Comparison of ENCODE assay signal across 22 mouse cellular contexts in the genomic region with DNA sequence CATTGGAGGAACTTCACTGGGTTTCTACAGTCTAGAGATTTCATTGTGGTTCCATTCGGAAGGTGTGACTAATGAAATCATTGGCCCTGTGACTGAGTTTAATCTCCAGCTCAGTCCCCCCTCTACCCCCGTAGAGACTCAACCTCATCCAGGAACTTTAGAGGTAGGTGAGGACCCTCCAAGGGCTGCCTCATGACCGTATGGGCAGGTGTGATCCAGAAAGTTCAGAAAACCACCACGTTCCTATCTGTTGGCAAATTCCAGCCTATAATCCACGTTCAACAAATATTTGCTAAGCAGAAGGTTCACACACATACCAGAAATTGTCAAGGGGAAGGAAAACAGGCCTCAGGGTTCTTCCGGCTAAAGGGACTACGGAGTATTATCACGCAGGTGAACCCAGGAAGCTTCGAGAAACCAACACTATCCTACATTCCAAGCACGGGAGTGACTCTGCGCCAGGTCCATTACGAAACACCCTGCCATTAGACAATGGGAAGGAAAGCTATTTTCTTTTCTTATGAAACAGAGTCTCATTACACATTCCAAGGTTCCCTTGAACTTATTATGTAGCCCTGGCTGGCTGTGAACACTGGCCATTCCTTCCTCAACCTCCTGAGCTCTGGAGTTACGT. TPM values are rescaled to one million over a fixed set of nuclear protein-coding genes. Genes with fewer than 3 reads are reported as not detected.
DNase-seq lines count a peak whose midpoint lies in the region; ATAC-seq lines count a peak whose summit lies in the region.
"Had no signal": no experiment of that assay in that cellular context is flagged by ENCODE, and none has a peak within 500 bp of the region (broad histone marks: within the 10 kb centered on the region; RNA-seq: fewer than 3 reads in every experiment).

No protein-coding gene starts in this region.

- no peak overlapping the region for H3K4me3 ChIP-seq in intestine, embryonic 15.5 days (replicated peaks)
- H3K4me3 ChIP-seq in lung, embryonic 16.5 days (ENCODE audit: low read length), result no peak overlapping the region
- H3K4me3 ChIP-seq in stomach, embryonic 15.5 days (replicated peaks), result no peak overlapping the region
- H3K4me3 ChIP-seq in heart, embryonic 11.5 days (ENCODE audit: low read depth, low read length), result no peak overlapping the region
- H3K4me3 ChIP-seq: erythroblast, embryonic 14.5 days; hindbrain, embryonic 10.5 days; liver, embryonic 12.5 days; midbrain, embryonic 12.5 days; neural tube, embryonic 12.5 days had no signal

- no peak overlapping the region for H3K9ac ChIP-seq in intestine, embryonic 15.5 days
- H3K9ac ChIP-seq in lung, embryonic 16.5 days (ENCODE audit: low read length), result peak overlapping the region; percentile 39
- no peak overlapping the region for H3K9ac ChIP-seq in stomach, embryonic 15.5 days
- no peak overlapping the region for H3K9ac ChIP-seq in heart, embryonic 11.5 days (ENCODE audit: low read depth, low read length)
- H3K9ac ChIP-seq: liver, embryonic 12.5 days; midbrain, embryonic 12.5 days; neural tube, embryonic 12.5 days had no signal

- ATAC-seq in intestine, embryonic 15.5 days, result peak; percentile 40; the same call in 1 of the 2 replicates
- ATAC-seq in lung, embryonic 16.5 days (ENCODE audit: low read depth), result peak; percentile 64
- peak; percentile 27; the same call in 1 of the 2 replicates for ATAC-seq in stomach, embryonic 15.5 days (ENCODE audit: insufficient read depth, low FRiP score, low read depth)
- no peak for ATAC-seq in heart, embryonic 11.5 days (replicated peaks; ENCODE audit: insufficient number of reproducible peaks, low FRiP score, low TSS enrichment)
- ATAC-seq: activated CD4-positive, CD25-positive, alpha-beta regulatory T cell, adult 4 months; forebrain, embryonic 14.5 days; liver, embryonic 12.5 days had no signal

- H3K4me1 ChIP-seq in intestine, embryonic 15.5 days (replicated peaks), result peaks cover 17% of the 10 kb centered on the region; the same call in 1 of the 2 replicates
- peaks cover 22% of the 10 kb centered on the region for H3K4me1 ChIP-seq in lung, embryonic 16.5 days (replicated peaks; ENCODE audit: control insufficient read depth, insufficient read depth, low read length)
- H3K4me1 ChIP-seq in stomach, embryonic 15.5 days, result peaks cover 17% of the 10 kb centered on the region
- 0 out of 2 replicates have a peak, but pooled peaks cover 3% of the 10 kb centered on the region for H3K4me1 ChIP-seq in heart, embryonic 11.5 days (ENCODE audit: control insufficient read depth, insufficient read depth, low read length)

- H3K27ac ChIP-seq in intestine, embryonic 15.5 days, result peak overlapping the region; percentile 41; the same call in 1 of the 2 replicates
- H3K27ac ChIP-seq in lung, embryonic 16.5 days (ENCODE audit: low read length), result peak overlapping the region; percentile 97
- H3K27ac ChIP-seq in stomach, embryonic 15.5 days, result peak overlapping the region; percentile 32; the same call in 1 of the 2 replicates
- no peak overlapping the region for H3K27ac ChIP-seq in heart, embryonic 11.5 days (ENCODE audit: low read depth, low read length)
- H3K27ac ChIP-seq: hindbrain, embryonic 10.5 days; liver, embryonic 12.5 days; midbrain, embryonic 12.5 days; neural tube, embryonic 12.5 days had no signal

- H3K36me3 ChIP-seq in intestine, embryonic 15.5 days, result no peaks in the 10 kb centered on the region
- H3K36me3 ChIP-seq in lung, embryonic 16.5 days (ENCODE audit: control insufficient read depth, insufficient read depth, low read length), result no peaks in the 10 kb centered on the region
- H3K36me3 ChIP-seq in stomach, embryonic 15.5 days, result no peaks in the 10 kb centered on the region
- no peaks in the 10 kb centered on the region for H3K36me3 ChIP-seq in heart, embryonic 11.5 days (ENCODE audit: control insufficient read depth, insufficient read depth, low read length)
- H3K36me3 ChIP-seq: hindbrain, embryonic 10.5 days; liver, embryonic 12.5 days; midbrain, embryonic 12.5 days; neural tube, embryonic 12.5 days had no signal

- H3K4me2 ChIP-seq in intestine, embryonic 15.5 days (replicated peaks), result no peak overlapping the region; the same call in 1 of the 2 replicates
- H3K4me2 ChIP-seq in lung, embryonic 16.5 days (ENCODE audit: low read depth, low read length), result peak overlapping the region; percentile 14; the same call in 1 of the 2 replicates
- H3K4me2 ChIP-seq in stomach, embryonic 15.5 days, result no peak overlapping the region
- H3K4me2 ChIP-seq in heart, embryonic 11.5 days, result no peak overlapping the region
- H3K4me2 ChIP-seq: liver, embryonic 12.5 days; midbrain, embryonic 12.5 days; neural tube, embryonic 12.5 days had no signal

- no peaks in the 10 kb centered on the region for H3K27me3 ChIP-seq in intestine, embryonic 15.5 days (replicated peaks)
- no peaks in the 10 kb centered on the region for H3K27me3 ChIP-seq in lung, embryonic 16.5 days (ENCODE audit: control insufficient read depth, insufficient read depth, low read depth, low read length)
- H3K27me3 ChIP-seq in stomach, embryonic 15.5 days (replicated peaks), result no peaks in the 10 kb centered on the region
- H3K27me3 ChIP-seq in heart, embryonic 11.5 days (ENCODE audit: control insufficient read depth, insufficient read depth, low read length), result peaks cover 3% of the 10 kb centered on the region; the same call in 1 of the 2 replicates
- H3K27me3 ChIP-seq: neural tube, embryonic 12.5 days had no signal

- DNase-seq in R1 (ENCODE audit: low read depth, low spot score), result peak; percentile 84
- no peak for DNase-seq in right cerebral cortex, postnatal 14 days
- DNase-seq in heart, postnatal 4 days, result no peak
- DNase-seq: adrenal gland, postnatal 14 days; gastrocnemius, postnatal 14 days; kidney, adult 9 months; kidney, postnatal 25 days; layer of hippocampus, adult 9-11 months; thymus, adult 18-20 months had no signal

- WGBS in intestine, embryonic 15.5 days, result 64% methylated on average over 13 of the region's 13 CpGs
- WGBS in lung, embryonic 16.5 days, result 57% methylated on average over 13 of the region's 13 CpGs
- WGBS in stomach, embryonic 15.5 days, result 69% methylated on average over 13 of the region's 13 CpGs
- 82% methylated on average over 13 of the region's 13 CpGs for WGBS in heart, embryonic 11.5 days (ENCODE audit: insufficient replicate concordance)

- H3K9me3 ChIP-seq in intestine, embryonic 15.5 days, result no peaks in the 10 kb centered on the region
- H3K9me3 ChIP-seq in lung, embryonic 16.5 days (ENCODE audit: control insufficient read depth, low read length), result no peaks in the 10 kb centered on the region
- no peaks in the 10 kb centered on the region for H3K9me3 ChIP-seq in stomach, embryonic 15.5 days
- H3K9me3 ChIP-seq in heart, embryonic 11.5 days (replicated peaks; ENCODE audit: control insufficient read depth, low read length), result no peaks in the 10 kb centered on the region
- H3K9me3 ChIP-seq: hindbrain, embryonic 10.5 days; liver, embryonic 12.5 days; midbrain, embryonic 12.5 days; neural tube, embryonic 12.5 days had no signal

RNA-seq across cellular contexts. Expression of a gene that starts 3.3 kb away (rescaled TPM):
- polyA plus RNA-seq in intestine, embryonic 15.5 days (2015; fragmentation: Nextera tagmentation; extraction: Ambion mirVana), result 2.6 and 3.0 TPM in 2 replicates
- polyA plus RNA-seq in lung, embryonic 16.5 days (2015; fragmentation: Nextera tagmentation; extraction: Ambion mirVana), result 4.4 and 5.1 TPM in 2 replicates
- polyA plus RNA-seq in stomach, embryonic 15.5 days (2015; fragmentation: Nextera tagmentation; extraction: Ambion mirVana), result 3.1 and 3.4 TPM in 2 replicates
- polyA plus RNA-seq in heart, embryonic 11.5 days (2014; fragmentation: Nextera tagmentation; extraction: Ambion mirVana), result 1.7 and 2.8 TPM in 2 replicates
- 1 to 10 TPM; 3.7 to 4.0 TPM for total RNA-seq in heart, postnatal 4 days (2021)
- total RNA-seq: megakaryocyte progenitor cell, adult 5-6 weeks; monocyte, adult 5-6 weeks had no signal
- polyA plus RNA-seq: erythroblast, embryonic 14.5 days had no signal

RNA-seq across cellular contexts. Expression of a gene that starts 22.8 kb away (rescaled TPM):
- 357 and 384 TPM in 2 replicates for polyA plus RNA-seq in intestine, embryonic 15.5 days (2015; fragmentation: Nextera tagmentation; extraction: Ambion mirVana)
- polyA plus RNA-seq in lung, embryonic 16.5 days (2015; fragmentation: Nextera tagmentation; extraction: Ambion mirVana), result 437 and 492 TPM in 2 replicates
- 259 and 365 TPM in 2 replicates for polyA plus RNA-seq in stomach, embryonic 15.5 days (2015; fragmentation: Nextera tagmentation; extraction: Ambion mirVana)
- polyA plus RNA-seq in heart, embryonic 11.5 days (2014; fragmentation: Nextera tagmentation; extraction: Ambion mirVana), result 342 and 382 TPM in 2 replicates
- 100 to 1,000 TPM; 179 to 190 TPM for total RNA-seq in heart, postnatal 4 days (2021)
